Mouse (Mus musculus) MEL (cell line): ENCODE results near the gene Mccc1. TPM values are rescaled to one million over a fixed set of nuclear protein-coding genes. Genes with fewer than 3 reads are reported as not detected.
A peak's percentile ranks its signal among the peaks of the same experiment; 100 is the strongest.

ENCODE experiments used
- DNase-seq: peaks from one replicate; pipeline ENCODE4 v3.0.0; 2011; ENCODE audit warnings: low read depth, low spot score
- H3K27ac ChIP-seq: 2 replicates; pipeline ENCODE4 v1.5.1; 2012; ENCODE audit warnings: low read depth, mild to moderate bottlenecking, control low read depth, low read length, moderate library complexity; ENCODE audit not compliant: control insufficient read depth
- H3K27me3 ChIP-seq, 2 experiments: fragments of 150-350 bp in 1 of 2; sonication (generic) in 1 of 2; 2 replicates each; pipeline ENCODE4 v1.6.1; 2012; ENCODE audit warnings: low read length in 2 of 2, mild to moderate bottlenecking in 2 of 2, improper control_type of control experiment in 1 of 2, moderate library complexity in 1 of 2; ENCODE audit not compliant: insufficient read depth in 2 of 2, control insufficient read depth in 1 of 2
- H3K36me3 ChIP-seq, 2 experiments: 2 replicates each; pipeline ENCODE4 v1.6.1; 2012 to 2014; ENCODE audit warnings: low read length in 2 of 2, improper control_type of control experiment in 1 of 2, inconsistent platforms in 1 of 2, mild to moderate bottlenecking in 1 of 2; ENCODE audit not compliant: insufficient read depth in 2 of 2, control insufficient read depth in 1 of 2
- H3K4me1 ChIP-seq, 2 experiments: fragments of 150-350 bp in 1 of 2; sonication (generic) in 1 of 2; 2 replicates each; pipeline ENCODE4 v1.6.1; 2012; ENCODE audit warnings: low read length in 2 of 2, improper control_type of control experiment in 1 of 2, mild to moderate bottlenecking in 1 of 2; ENCODE audit not compliant: insufficient read depth in 2 of 2, control insufficient read depth in 1 of 2
- H3K4me3 ChIP-seq, 2 experiments: fragments of 150-350 bp in 1 of 2; sonication (generic) in 1 of 2; 2 replicates each; pipeline ENCODE4 v1.5.1; 2012; ENCODE audit warnings: low read depth in 2 of 2, low read length in 2 of 2, mild to moderate bottlenecking in 2 of 2, moderate library complexity in 2 of 2, control low read depth in 1 of 2, improper control_type of control experiment in 1 of 2; ENCODE audit not compliant: control insufficient read depth in 1 of 2, insufficient read depth in 1 of 2
- H3K79me2 ChIP-seq: 2 replicates; pipeline ENCODE4 v1.6.1; 2012; ENCODE audit warnings: mild to moderate bottlenecking, low read length, moderate library complexity; ENCODE audit not compliant: control insufficient read depth, poor library complexity, insufficient read depth
- H3K9ac ChIP-seq: 2 replicates; pipeline ENCODE4 v1.6.1; 2012; ENCODE audit warnings: low read depth, mild to moderate bottlenecking, control low read depth, low read length, moderate library complexity; ENCODE audit not compliant: control insufficient read depth, poor library complexity, severe bottlenecking
- H3K9me3 ChIP-seq: fragments of 150-350 bp; sonication (generic); replicated peaks from 2 replicates; pipeline ENCODE4 v1.6.1; 2012; ENCODE audit warnings: mild to moderate bottlenecking, low read length, improper control_type of control experiment, moderate library complexity; ENCODE audit not compliant: insufficient read depth
- CTCF ChIP-seq, 3 experiments: IDR thresholded peaks in 2 of 3; conservative IDR thresholded peaks in 1 of 3; 2 replicates each; pipeline ENCODE4 v1.5.1; 2011 to 2012; ENCODE audit warnings: low read length in 3 of 3, low read depth in 2 of 3, mild to moderate bottlenecking in 2 of 3, improper control_type of control experiment in 1 of 3, inconsistent platforms in 1 of 3, mixed read lengths in 1 of 3, moderate library complexity in 1 of 3; ENCODE audit not compliant: control insufficient read depth in 1 of 3, insufficient read depth in 1 of 3, poor library complexity in 1 of 3, severe bottlenecking in 1 of 3
- E2F4 ChIP-seq: IDR thresholded peaks from 2 replicates; pipeline ENCODE4 v1.6.1; 2011; ENCODE audit warnings: low read depth, low read length, improper control_type of control experiment, borderline replicate concordance
- ELF1 ChIP-seq: IDR thresholded peaks from 2 replicates; pipeline ENCODE4 v1.6.1; 2014; ENCODE audit warnings: low read depth, mild to moderate bottlenecking, inconsistent platforms, low read length, improper control_type of control experiment, moderate library complexity
- ETS1 ChIP-seq: IDR thresholded peaks from 2 replicates; pipeline ENCODE4 v1.6.1; 2012; ENCODE audit warnings: low read depth, mild to moderate bottlenecking, inconsistent platforms, low read length, improper control_type of control experiment, moderate library complexity
- HCFC1 ChIP-seq: IDR thresholded peaks from 2 replicates; pipeline ENCODE4 v1.6.1; 2012; ENCODE audit warnings: low read depth, mild to moderate bottlenecking, inconsistent platforms, low read length, improper control_type of control experiment, moderate library complexity
- MAFK ChIP-seq: IDR thresholded peaks from 2 replicates; pipeline ENCODE4 v1.6.1; 2011; ENCODE audit warnings: low read depth, mild to moderate bottlenecking, low read length, improper control_type of control experiment, borderline replicate concordance
- MAZ ChIP-seq: IDR thresholded peaks from 2 replicates; pipeline ENCODE4 v1.6.1; 2012; ENCODE audit warnings: low read depth, mild to moderate bottlenecking, inconsistent platforms, low read length, improper control_type of control experiment
- MYB ChIP-seq: IDR thresholded peaks from 2 replicates; pipeline ENCODE4 v1.6.1; 2011; ENCODE audit warnings: mild to moderate bottlenecking, low read depth, low read length, improper control_type of control experiment
- MYC ChIP-seq: IDR thresholded peaks from 2 replicates; pipeline ENCODE4 v1.6.1; 2011; ENCODE audit warnings: low read depth, mild to moderate bottlenecking, low read length, improper control_type of control experiment, moderate library complexity
- NRF1 ChIP-seq: IDR thresholded peaks from 2 replicates; pipeline ENCODE4 v1.6.1; 2014; ENCODE audit warnings: low read depth, mild to moderate bottlenecking, inconsistent platforms, low read length, improper control_type of control experiment, moderate library complexity; ENCODE audit not compliant: poor library complexity, insufficient read depth, severe bottlenecking
- POLR2A ChIP-seq, 2 experiments: IDR thresholded peaks; 2 replicates each; pipeline ENCODE4 v1.6.1; 2011 to 2012; ENCODE audit warnings: low read length in 2 of 2, mild to moderate bottlenecking in 2 of 2, control low read depth in 1 of 2, improper control_type of control experiment in 1 of 2, low read depth in 1 of 2, moderate library complexity in 1 of 2; ENCODE audit not compliant: control insufficient read depth in 1 of 2, insufficient read depth in 1 of 2, poor library complexity in 1 of 2
- POLR2AphosphoS2 ChIP-seq: IDR thresholded peaks from 2 replicates; pipeline ENCODE4 v1.6.1; 2011; ENCODE audit warnings: low read length, improper control_type of control experiment
- RAD21 ChIP-seq: IDR thresholded peaks from 2 replicates; pipeline ENCODE4 v1.6.1; 2011; ENCODE audit warnings: mild to moderate bottlenecking, low read depth, low read length, improper control_type of control experiment
- RCOR1 ChIP-seq: IDR thresholded peaks from 2 replicates; pipeline ENCODE4 v1.6.1; 2012; ENCODE audit warnings: low read depth, mild to moderate bottlenecking, inconsistent platforms, low read length, improper control_type of control experiment
- SMC3 ChIP-seq: IDR thresholded peaks from 2 replicates; pipeline ENCODE4 v1.6.1; 2011; ENCODE audit warnings: low read depth, low read length, improper control_type of control experiment
- TAL1 ChIP-seq: IDR thresholded peaks from 2 replicates; pipeline ENCODE4 v1.6.1; 2012; ENCODE audit warnings: mild to moderate bottlenecking, inconsistent platforms, low read length, moderate library complexity, mixed read lengths
- TCF12 ChIP-seq: IDR thresholded peaks from 2 replicates; pipeline ENCODE4 v1.6.1; 2014; ENCODE audit warnings: low read depth, mild to moderate bottlenecking, inconsistent platforms, low read length, improper control_type of control experiment, moderate library complexity
- UBTF ChIP-seq: IDR thresholded peaks from 2 replicates; pipeline ENCODE4 v1.6.1; 2012; ENCODE audit warnings: low read depth, mild to moderate bottlenecking, inconsistent platforms, low read length, improper control_type of control experiment, moderate library complexity, borderline replicate concordance; ENCODE audit not compliant: insufficient read depth
- USF1 ChIP-seq: IDR thresholded peaks from 2 replicates; pipeline ENCODE4 v1.6.1; 2014; ENCODE audit warnings: low read depth, mild to moderate bottlenecking, inconsistent platforms, low read length, improper control_type of control experiment, moderate library complexity
- USF2 ChIP-seq, 2 experiments: IDR thresholded peaks; 2 replicates each; pipeline ENCODE4 v1.6.1; 2011 to 2012; ENCODE audit warnings: improper control_type of control experiment in 2 of 2, low read length in 2 of 2, borderline replicate concordance in 1 of 2, inconsistent platforms in 1 of 2, low read depth in 1 of 2, mild to moderate bottlenecking in 1 of 2; ENCODE audit not compliant: insufficient read depth in 1 of 2
- ZC3H11A ChIP-seq: IDR thresholded peaks from 2 replicates; pipeline ENCODE4 v1.6.1; 2012; ENCODE audit warnings: low read depth, mild to moderate bottlenecking, inconsistent platforms, low read length, improper control_type of control experiment
- ZMIZ1 ChIP-seq: IDR thresholded peaks from 2 replicates; pipeline ENCODE4 v1.6.1; 2012; ENCODE audit warnings: low read depth, mild to moderate bottlenecking, inconsistent platforms, low read length, improper control_type of control experiment, moderate library complexity
- polyA plus RNA-seq, 2 experiments: library from polyadenylated mRNA; stranded (reverse) in 1 of 2; unstranded in 1 of 2; fragments of >175 nt in 1 of 2; fragments of >200 nt in 1 of 2; gene quantifications; 2 replicates each; pipeline versions ENCODE4 v1.2.1 to v1.2.4; 2012; ENCODE audit warnings: low replicate concordance in 2 of 2, low read depth in 1 of 2; ENCODE audit not compliant: insufficient read length in 2 of 2, insufficient read depth in 1 of 2, missing spikeins in 1 of 2
- total RNA-seq: library from RNA; depleted of rRNA; stranded (reverse); fragments of 300-350 nt; gene quantifications from 2 replicates; pipeline ENCODE4 v1.2.3, GENCODE M21; 2012

The Mccc1 gene
- total and polyA plus RNA-seq, 3 experiments: 4.0 to 14.7 TPM; not detected in 1

DNA sequence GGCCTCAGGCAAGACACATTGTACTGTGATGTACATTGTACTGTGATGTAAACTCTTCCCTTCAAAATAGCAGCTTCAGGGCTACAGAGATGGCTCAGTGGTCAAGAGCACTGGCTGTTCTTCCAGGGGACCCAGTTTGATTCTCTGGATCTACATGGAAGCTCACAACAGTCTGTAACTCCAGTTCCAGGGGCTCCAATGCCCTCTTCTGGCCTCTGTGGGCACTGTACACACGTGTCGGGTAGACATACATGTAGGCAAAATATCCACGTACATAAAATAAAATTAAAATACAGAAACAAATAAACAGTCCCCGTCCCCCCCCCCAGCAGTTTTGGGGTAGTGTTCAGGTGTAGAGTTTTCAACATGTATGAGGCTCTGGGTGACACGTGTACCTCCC, 37.5 kb downstream of the Mccc1 start:
- no peaks in the 10 kb centered on the region for H3K79me2 ChIP-seq
- no peaks in the 10 kb centered on the region for H3K9me3 ChIP-seq
- peaks cover 17 to 20% of the 10 kb centered on the region in 2 experiments for H3K4me1 ChIP-seq
- peak; percentile 23 for DNase-seq
- H3K27ac ChIP-seq: no peak overlapping the region
- no peaks in the 10 kb centered on the region for H3K27me3 ChIP-seq
- no peak overlapping the region for H3K4me3 ChIP-seq
- no peak for TF ChIP-seq MAFK
- TF ChIP-seq CTCF (IDR thresholded peaks at IDR 0.05 in 2 of 3, conservative IDR thresholded peaks at IDR 0.05 in 1 of 3; ENCODE audit: control insufficient read depth in 1 of 3, insufficient read depth in 1 of 3, low read depth in 2 of 3, low read length in 3 of 3, poor library complexity in 1 of 3, severe bottlenecking in 1 of 3): peak in 2 of 3 experiments; percentile 34 to 36; a peak in 3 of 6 replicates
- TF ChIP-seq ZC3H11A: 0 out of 2 replicates have a peak, but pooled peaks have one; percentile 10
- peak; percentile 33 for TF ChIP-seq RAD21
- TF ChIP-seq ETS1: no peak
- TF ChIP-seq SMC3: peak; percentile 29
- no peak overlapping the region for H3K9ac ChIP-seq
- peaks cover 0 to 26% of the 10 kb centered on the region in 2 experiments; a peak in 2 of 4 replicates for H3K36me3 ChIP-seq

DNA sequence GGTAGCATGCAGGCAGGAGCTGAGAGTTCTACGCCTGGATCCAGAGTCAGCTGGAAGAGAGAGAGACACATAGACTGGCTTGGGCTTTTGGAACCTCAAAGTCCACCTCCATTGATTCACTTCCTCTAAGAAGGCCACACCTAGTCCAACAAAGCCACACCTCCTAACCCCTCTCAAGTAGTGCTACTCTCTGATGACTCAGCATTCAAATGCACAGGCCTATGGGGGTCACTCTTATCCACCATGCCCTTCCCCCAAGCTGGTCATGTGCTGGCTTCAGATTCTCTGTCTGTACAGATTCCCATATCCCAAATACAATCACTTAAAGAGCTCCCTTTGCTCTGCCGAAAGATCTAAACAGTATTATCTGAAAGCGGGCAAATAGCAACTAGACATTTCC, 43.2 kb downstream of the Mccc1 start:
- no peaks in the 10 kb centered on the region for H3K79me2 ChIP-seq
- H3K9ac ChIP-seq: no peak overlapping the region
- no peaks in the 10 kb centered on the region for H3K27me3 ChIP-seq
- H3K27ac ChIP-seq: no peak overlapping the region
- DNase-seq: peak; percentile 32
- TF ChIP-seq USF2 (IDR thresholded peaks at IDR 0.05; ENCODE audit: borderline replicate concordance in 1 of 2, insufficient read depth in 1 of 2, low read depth in 1 of 2, low read length in 2 of 2): no peak
- TF ChIP-seq CTCF (IDR thresholded peaks at IDR 0.05 in 2 of 3, conservative IDR thresholded peaks at IDR 0.05 in 1 of 3; ENCODE audit: control insufficient read depth in 1 of 3, insufficient read depth in 1 of 3, low read depth in 2 of 3, low read length in 3 of 3, poor library complexity in 1 of 3, severe bottlenecking in 1 of 3): no peak
- no peak for TF ChIP-seq SMC3
- no peak for TF ChIP-seq ZMIZ1
- TF ChIP-seq E2F4: no peak
- no peak for TF ChIP-seq MAZ
- no peak for TF ChIP-seq TCF12
- no peak for TF ChIP-seq USF1
- TF ChIP-seq HCFC1: no peak
- no peak for TF ChIP-seq MYB
- TF ChIP-seq ELF1: no peak
- no peak for TF ChIP-seq MYC
- TF ChIP-seq RCOR1: no peak
- TF ChIP-seq ZC3H11A: no peak
- TF ChIP-seq TAL1: no peak
- TF ChIP-seq UBTF: no peak
- TF ChIP-seq POLR2A (IDR thresholded peaks at IDR 0.05; ENCODE audit: control insufficient read depth in 1 of 2, insufficient read depth in 1 of 2, low read depth in 1 of 2, low read length in 2 of 2, poor library complexity in 1 of 2): no peak
- no peak for TF ChIP-seq NRF1
- TF ChIP-seq ETS1: no peak
- TF ChIP-seq POLR2AphosphoS2: no peak
- no peaks in the 10 kb centered on the region for H3K4me1 ChIP-seq
- H3K4me3 ChIP-seq: no peak overlapping the region
- no peaks in the 10 kb centered on the region for H3K9me3 ChIP-seq
- H3K36me3 ChIP-seq: no peaks in the 10 kb centered on the region
